Mouse (Mus musculus) kidney, adult 2 months (tissue): ENCODE results near the gene Lipe. TPM values are rescaled to one million over a fixed set of nuclear protein-coding genes. Genes with fewer than 3 reads are reported as not detected.

Experiments
- DNase-seq: peaks from one replicate; pipeline ENCODE4 v3.0.0; 2021
- H3K27ac ChIP-seq: fragments of 200-500 bp; 2 replicates; pipeline ENCODE4 v1.5.1; 2012; ENCODE audit warnings: low read depth, low read length, control low read depth, inconsistent platforms; ENCODE audit not compliant: insufficient read depth
- H3K27me3 ChIP-seq: fragments of 200-500 bp; replicated peaks from 2 replicates; pipeline ENCODE4 v1.6.1; 2012; ENCODE audit warnings: mild to moderate bottlenecking, moderate library complexity, low read length, inconsistent platforms; ENCODE audit not compliant: control insufficient read depth, insufficient read depth
- H3K36me3 ChIP-seq: fragments of 200-500 bp; 2 replicates; pipeline ENCODE4 v1.6.1; 2012; ENCODE audit warnings: mild to moderate bottlenecking, moderate library complexity, low read length, inconsistent platforms; ENCODE audit not compliant: control insufficient read depth, insufficient read depth
- H3K4me1 ChIP-seq: fragments of 200-500 bp; 2 replicates; pipeline ENCODE4 v1.6.1; 2011; ENCODE audit warnings: low read length; ENCODE audit not compliant: control insufficient read depth, insufficient read depth
- H3K4me3 ChIP-seq: fragments of 200-500 bp; 2 replicates; pipeline ENCODE4 v1.5.1; 2011; ENCODE audit warnings: mild to moderate bottlenecking, low read depth, low read length, control low read depth; ENCODE audit not compliant: insufficient read depth
- CTCF ChIP-seq: fragments of 200-500 bp; conservative IDR thresholded peaks from 2 replicates; pipeline ENCODE4 v1.5.1; 2011; ENCODE audit warnings: low read depth, mild to moderate bottlenecking, control low read depth, low read length, moderate library complexity, mixed read lengths; ENCODE audit not compliant: insufficient read depth, insufficient read length
- POLR2A ChIP-seq: fragments of 200-500 bp; IDR thresholded peaks from one replicate; pipeline ENCODE4 v1.6.1; 2011; ENCODE audit warnings: low read depth, low read length, control low read depth
- WGBS: fragments of 180-500 bp; shearing (Covaris S2); methylation state at CpG from one replicate; pipeline ENCODE4 v1.1.7; 2018; 5-methylcytosine and 5-hydroxymethylcytosine counted together
- polyA plus RNA-seq: library from polyadenylated mRNA; depleted of rRNA; stranded (reverse); fragments of >200 nt; gene quantifications from 2 replicates; pipeline ENCODE4 v1.2.3, GENCODE M21; 2012

The Lipe gene
- polyA plus RNA-seq, 1 experiment: 63.8 TPM

DNA sequence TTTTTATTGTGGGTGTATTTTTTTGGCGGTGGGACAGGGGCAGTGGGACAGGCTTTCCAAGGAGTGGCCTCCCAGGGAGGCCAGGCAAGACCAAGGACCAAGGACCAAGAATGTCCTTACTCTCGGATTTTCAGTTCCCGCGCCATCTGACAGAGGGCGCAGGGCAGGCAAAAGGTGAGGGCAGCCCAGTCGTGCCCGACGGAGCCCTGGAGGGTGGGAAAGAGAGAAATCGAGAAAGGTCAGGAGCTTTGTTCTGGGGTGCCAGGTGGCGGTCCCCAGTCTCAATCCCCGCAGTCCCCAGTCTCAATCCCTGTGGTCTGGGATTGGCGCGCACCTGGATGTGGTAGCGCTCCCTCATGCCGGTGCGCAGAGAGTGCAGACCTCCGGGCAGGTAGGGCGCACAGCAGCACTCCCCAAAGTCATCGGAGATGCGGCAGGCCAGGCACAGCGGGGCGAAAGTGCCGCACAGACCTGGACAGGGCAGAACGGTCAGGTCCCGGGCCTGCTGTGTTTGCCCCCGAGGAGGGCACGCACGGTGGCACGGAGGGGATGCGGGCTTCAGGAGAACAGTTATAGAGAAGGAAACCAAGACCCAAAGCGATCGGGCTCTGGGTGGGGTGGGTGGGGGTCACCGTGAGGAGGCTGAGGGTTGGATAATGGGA is 30.7 kb downstream of the Lipe start:
- no peak overlapping the region for H3K4me3 ChIP-seq
- WGBS: 4% methylated on average over 33 of the region's 33 CpGs
- DNase-seq: peak; percentile 55
- H3K4me1 ChIP-seq: no peaks in the 10 kb centered on the region
- H3K27me3 ChIP-seq: no peaks in the 10 kb centered on the region
- no peak overlapping the region for H3K27ac ChIP-seq
- peak; percentile 68 for TF ChIP-seq CTCF
- TF ChIP-seq POLR2A: no peak
- no peaks in the 10 kb centered on the region for H3K36me3 ChIP-seq

DNA sequence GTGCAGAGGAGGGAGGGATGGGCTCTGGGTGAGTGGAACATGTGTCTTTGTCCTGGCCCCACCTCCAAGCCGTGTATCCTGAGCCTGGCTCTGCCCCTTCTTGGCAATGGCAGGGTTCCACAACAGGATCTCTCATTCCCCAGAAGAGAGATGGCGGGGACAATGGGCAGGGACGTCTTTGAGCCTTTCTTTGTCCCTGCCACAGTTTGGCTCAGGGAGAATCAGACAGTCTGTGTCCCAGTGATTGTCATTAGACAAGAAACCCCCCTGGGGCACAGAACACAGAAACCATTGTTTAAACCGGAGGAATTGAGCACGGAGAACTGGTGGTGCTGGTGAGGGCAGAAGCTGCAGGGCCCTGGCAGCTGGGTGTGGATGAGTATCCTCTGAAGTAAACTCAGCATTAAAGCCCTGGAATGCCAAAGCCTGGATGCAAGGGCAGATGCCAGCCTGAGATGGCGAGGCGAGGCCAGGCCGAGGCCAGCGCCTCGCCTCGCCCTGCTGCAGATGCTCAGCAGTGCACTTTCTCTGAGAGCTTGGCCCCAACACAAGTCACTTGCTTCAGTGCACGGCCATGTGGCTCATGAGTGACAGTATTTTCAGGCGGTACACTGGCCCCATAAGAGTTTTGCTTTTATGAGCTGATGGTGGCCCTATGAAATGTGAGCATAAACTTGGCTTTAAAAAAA is 32.4 kb downstream of the Lipe start:
- no peak overlapping the region for H3K27ac ChIP-seq
- no peaks in the 10 kb centered on the region for H3K27me3 ChIP-seq
- no peaks in the 10 kb centered on the region for H3K4me1 ChIP-seq
- no peak overlapping the region for H3K4me3 ChIP-seq
- no peaks in the 10 kb centered on the region for H3K36me3 ChIP-seq
- no peak for DNase-seq
- WGBS: 47% methylated on average over 13 of the region's 13 CpGs
- TF ChIP-seq POLR2A (no peak), CTCF (no peak)

- H3K27ac ChIP-seq: no peak overlapping the region
- H3K27me3 ChIP-seq: no peaks in the 10 kb centered on the region
- H3K4me3 ChIP-seq: no peak overlapping the region
- no peak for DNase-seq
- TF ChIP-seq POLR2A: no peak
- TF ChIP-seq CTCF: no peak
- H3K36me3 ChIP-seq: no peaks in the 10 kb centered on the region
- WGBS: 93% methylated on average over 17 of the region's 17 CpGs
- H3K4me1 ChIP-seq: no peaks in the 10 kb centered on the region
These were observed 34.9 kb downstream of the Lipe start for GRCm38 (mm10) chr7:25363632-25364031.

DNA sequence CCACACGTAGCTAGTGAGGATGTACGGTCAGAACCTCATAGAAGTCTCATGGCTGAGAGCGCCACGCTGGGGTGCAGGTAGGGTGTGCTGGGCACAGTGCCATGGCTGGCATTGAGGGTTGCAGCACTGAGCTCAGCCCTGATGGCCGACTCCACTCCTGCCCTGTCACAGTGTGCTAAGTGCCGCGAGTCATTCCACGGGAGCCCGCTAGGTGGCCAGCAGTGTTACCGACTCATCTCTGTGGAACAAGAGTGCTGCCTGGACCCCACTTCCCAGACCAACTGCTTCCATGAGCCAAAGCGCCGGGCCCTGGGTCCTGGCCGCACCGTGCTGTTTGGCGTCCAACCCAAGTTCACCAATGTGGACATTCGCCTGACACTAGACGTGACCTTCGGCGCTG is 35.4 kb downstream of the Lipe start:
- H3K4me3 ChIP-seq: no peak overlapping the region
- H3K36me3 ChIP-seq: no peaks in the 10 kb centered on the region
- DNase-seq: no peak
- no peak overlapping the region for H3K27ac ChIP-seq
- no peaks in the 10 kb centered on the region for H3K27me3 ChIP-seq
- no peaks in the 10 kb centered on the region for H3K4me1 ChIP-seq
- WGBS: 90% methylated on average over 19 of the region's 19 CpGs
- TF ChIP-seq CTCF: 0 out of 2 replicates have a peak, but pooled peaks have one; percentile 19
- no peak for TF ChIP-seq POLR2A

DNA sequence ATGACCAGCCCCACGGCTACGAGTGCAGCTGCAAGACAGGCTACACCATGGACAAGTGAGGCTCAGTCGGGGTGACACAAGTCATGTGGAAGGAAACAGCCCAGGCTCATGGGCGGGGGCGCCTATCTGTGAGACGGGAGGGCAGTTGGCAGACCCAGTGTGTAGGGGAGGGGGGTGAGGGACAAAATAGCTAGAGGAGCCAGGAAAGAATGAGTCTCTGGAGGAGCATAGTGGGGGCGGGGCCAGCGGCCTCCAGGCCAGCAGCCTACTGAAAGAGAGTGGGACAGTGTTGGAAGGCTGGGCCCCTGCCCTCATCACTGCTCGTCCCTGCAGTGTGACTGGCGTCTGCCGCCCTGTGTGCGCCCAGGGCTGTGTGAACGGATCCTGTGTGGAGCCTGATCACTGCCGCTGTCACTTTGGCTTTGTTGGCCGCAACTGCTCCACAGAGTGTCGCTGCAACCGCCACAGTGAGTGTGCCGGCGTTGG is 39.7 kb downstream of the Lipe start:
- no peaks in the 10 kb centered on the region for H3K36me3 ChIP-seq
- no peak for DNase-seq
- no peak overlapping the region for H3K27ac ChIP-seq
- WGBS: 86% methylated on average over 19 of the region's 19 CpGs
- H3K4me3 ChIP-seq: no peak overlapping the region
- H3K27me3 ChIP-seq: no peaks in the 10 kb centered on the region
- no peak for TF ChIP-seq POLR2A
- no peak for TF ChIP-seq CTCF
- H3K4me1 ChIP-seq: no peaks in the 10 kb centered on the region

DNA sequence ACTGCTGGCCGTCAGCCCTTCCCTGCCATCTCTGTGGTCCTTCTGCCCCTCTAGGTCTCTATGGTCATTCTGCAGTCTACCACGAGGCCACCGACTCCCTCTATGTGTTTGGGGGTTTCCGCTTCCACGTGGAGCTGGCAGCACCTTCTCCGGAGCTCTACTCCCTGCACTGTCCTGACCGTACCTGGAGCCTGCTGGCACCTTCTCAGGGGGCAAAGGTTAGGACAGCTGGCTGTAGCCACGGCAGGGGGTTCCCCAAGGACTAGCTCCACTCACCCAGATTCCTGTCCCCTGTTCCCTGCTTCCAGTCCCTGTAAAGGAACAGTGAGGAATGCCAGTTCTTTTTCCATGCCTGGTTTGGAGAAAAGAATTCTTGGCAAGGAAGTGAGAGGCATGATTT is 49.6 kb downstream of the Lipe start:
- H3K36me3 ChIP-seq: no peaks in the 10 kb centered on the region; the same call in 1 of the 2 replicates
- peak; percentile 73 for DNase-seq
- H3K4me3 ChIP-seq: no peak overlapping the region
- H3K4me1 ChIP-seq: no peaks in the 10 kb centered on the region
- no peaks in the 10 kb centered on the region for H3K27me3 ChIP-seq
- 63% methylated on average over 8 of the region's 8 CpGs for WGBS
- no peak overlapping the region for H3K27ac ChIP-seq
- TF ChIP-seq CTCF (no peak), POLR2A (no peak)
